Mouse (Mus musculus) gastrocnemius, adult 18-20 months (tissue): Measurements from ENCODE around the gene Irf4. TPM values are rescaled to one million over a fixed set of nuclear protein-coding genes. Genes with fewer than 3 reads are reported as not detected.

ENCODE experiments used
- DNase-seq: peaks from one replicate; pipeline ENCODE4 v3.0.0; 2021; ENCODE audit warnings: low spot score
- total RNA-seq, 2 experiments: library from RNA; stranded (reverse); gene quantifications; 2 replicates each; pipeline ENCODE4 v1.2.3; 2021

The Irf4 gene
- total RNA-seq, 2 experiments from 2014 or later, result 0.52 to 1.6 TPM

DNA sequence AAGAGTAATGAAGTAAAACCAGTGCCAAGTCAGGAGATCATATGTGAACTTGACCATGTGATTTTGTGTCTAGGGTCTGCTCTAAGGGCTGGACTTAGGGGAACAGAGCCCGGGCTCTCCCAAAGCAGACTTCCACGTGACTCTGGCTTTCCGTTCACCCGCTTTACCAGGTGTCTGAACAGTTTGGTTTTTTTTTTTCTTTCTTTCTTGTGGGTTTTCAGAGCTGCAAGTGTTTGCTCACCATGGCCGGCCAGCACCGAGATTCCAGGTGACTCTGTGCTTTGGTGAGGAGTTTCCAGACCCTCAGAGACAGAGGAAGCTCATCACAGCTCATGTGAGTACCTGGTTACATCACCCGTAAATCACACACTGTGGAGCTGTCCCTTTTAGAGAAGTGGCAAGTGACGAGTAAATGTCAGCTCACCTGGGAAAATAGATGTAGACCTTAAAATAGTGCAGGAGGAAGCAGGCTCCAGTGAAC lies 12.2 kb downstream of the Irf4 start:
- DNase-seq, result no peak

DNA sequence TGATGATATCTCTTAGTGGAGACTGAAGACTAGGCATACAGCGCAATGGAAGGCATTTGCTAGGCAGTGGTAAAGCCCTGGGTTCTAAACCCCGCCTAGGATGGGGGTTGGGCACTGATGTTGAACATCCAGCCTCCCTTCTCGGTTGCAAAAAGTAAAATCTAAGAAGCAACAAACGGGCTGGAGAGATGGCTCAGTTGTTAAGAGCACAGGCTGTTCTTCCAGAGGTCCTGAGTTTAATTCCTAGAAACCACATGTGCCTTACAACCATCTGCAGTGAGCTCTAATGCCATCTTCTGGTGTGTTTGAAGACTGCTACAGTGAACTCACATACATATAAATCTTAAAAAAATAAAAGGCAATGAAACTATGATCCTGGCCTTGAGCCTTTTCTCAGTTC lies 13.2 kb downstream of the Irf4 start:
- no peak for DNase-seq

DNA sequence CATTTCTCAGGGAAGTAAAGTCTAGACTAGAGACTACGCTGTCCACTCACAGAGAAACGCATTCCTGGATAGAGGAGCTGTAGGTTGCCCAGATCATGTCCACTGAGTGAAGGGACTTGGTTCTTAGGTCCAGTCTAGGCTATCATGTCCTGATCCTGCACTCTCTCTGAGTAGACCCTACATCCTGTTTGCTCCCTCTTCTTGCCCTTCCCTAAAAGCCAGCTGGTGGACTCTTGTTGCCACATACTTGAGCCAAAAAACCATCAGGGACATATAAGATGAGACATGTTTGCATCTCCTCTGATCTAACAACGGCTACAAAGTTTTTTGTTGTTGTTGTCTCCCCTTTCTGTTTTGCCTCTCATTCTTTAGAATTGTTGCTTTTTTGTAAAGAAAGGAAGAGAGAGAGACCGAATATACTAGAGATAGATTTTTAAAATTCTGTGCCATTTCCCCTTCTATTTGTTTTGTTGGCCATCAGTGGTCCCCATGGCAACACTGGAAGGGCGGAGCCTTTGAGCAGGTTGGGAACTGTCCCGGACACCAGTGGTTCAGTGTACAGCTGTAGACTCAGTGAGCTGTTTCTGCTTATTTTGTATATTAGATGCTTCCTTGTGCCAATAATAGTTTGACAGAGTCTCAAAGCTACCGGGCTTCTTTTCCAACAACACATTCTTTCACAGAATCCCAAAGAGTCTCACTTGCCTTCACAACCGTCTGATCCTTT lies 15.2 kb downstream of the Irf4 start:
- peak; percentile 52 for DNase-seq

DNA sequence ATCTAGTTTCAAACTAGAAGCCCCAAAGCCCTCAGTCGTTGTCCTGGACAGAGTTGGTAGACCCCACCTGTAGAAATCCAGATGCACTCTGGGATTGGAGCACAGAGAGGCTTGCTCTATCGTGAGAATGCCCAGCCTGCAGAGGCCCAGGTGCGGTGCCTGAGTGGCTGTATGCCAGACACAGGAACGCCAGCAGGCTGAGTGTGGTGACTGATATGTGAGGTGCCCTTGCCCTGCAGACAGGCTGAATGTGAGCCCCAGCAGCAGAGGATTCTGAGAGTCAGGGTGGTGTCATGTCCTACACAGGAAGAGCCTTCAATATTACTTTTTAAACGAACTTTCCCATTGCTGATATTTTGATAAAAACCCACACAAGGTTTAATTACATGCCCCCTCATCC lies 16.9 kb downstream of the Irf4 start:
- DNase-seq, result no peak

DNA sequence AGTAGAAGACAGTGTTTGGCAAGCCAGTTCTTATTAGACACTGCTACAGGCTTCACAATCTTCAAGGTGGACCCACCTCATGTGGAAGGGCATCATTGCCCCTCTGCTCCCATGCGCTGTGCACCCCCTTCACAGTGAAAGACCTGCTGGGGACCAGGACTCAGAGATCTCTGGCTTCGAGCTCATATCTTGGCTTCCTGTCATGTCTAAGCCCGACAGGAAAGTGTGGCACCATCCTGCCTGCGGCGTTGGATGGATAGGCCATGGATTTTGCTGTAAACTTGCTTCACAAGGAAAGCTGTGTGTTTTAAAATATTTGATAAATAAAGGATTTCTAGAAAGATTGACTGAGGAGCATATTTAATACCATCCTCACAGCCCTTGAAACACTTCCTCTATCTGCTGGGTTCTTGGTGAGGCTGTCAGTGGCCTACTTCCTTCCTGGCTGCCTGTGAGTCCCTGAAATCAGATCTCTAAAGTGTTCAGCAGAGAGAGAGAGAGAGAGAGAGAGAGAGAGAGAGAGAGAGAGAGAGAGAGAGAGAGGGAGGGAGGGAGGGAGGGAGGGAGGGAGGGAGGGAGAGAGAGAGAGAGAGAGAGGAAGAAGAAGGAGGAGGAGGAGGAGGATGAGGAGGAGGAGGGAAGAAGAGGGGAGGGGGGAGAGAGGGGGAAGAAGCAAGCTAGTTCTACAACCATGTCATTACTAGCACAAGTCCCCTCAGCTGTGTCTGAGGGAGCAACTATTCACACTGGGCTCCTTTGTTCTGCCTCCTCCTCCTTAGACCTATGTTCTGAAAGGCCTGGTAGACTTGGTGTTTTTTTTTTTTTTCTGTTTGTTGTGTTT lies 17.8 kb downstream of the Irf4 start:
- no peak for DNase-seq

DNA sequence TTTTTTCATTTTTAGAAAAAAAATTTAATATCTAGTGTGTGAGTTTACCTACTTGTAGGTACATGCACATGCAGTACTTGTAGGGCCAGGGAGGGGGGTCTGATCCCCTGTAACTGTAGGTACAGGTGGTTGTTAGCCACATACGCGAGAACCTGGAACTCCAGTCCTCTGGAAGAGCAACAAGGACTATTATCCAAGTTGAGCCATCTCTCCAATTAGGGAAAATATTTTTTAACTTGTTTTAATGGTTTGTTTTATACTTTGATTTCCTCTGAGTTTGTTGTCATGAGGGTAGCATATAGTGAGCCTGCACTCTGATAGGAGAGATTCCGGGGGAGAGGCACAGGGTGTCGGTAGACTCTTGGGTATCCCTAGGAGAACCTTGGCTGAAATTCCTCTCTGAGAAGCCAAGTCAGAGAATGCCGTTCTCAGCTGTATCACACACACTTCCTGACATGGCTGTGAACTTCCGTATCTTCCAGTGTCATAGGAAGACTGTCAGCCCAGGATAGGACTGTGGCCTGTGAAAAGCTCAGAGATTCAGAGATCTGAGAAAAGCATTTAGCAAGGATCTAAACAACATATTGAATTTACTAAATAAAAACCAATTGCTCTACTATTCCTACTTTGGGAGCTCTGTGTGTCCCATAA lies 18.6 kb downstream of the Irf4 start:
- DNase-seq, result no peak

DNA sequence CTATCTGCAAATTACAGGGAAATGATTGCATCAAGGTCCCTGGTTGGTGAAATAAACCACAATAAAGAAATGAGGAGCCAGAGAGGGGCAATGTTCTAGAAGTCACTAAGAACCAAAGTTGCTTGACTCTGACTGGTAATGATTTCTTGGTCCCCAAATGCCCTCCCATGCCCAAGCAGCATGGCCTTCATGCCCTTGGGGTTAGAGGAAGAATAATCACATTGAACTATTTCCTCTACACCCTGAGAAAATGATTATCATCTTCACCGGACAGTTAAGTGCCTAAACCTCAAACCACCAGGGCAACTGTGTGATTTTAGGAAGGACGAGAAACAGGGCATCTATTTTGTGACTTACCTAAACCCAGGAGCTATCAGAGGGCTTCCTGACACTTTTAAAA lies 27.0 kb downstream of the Irf4 start:
- DNase-seq, result no peak

DNA sequence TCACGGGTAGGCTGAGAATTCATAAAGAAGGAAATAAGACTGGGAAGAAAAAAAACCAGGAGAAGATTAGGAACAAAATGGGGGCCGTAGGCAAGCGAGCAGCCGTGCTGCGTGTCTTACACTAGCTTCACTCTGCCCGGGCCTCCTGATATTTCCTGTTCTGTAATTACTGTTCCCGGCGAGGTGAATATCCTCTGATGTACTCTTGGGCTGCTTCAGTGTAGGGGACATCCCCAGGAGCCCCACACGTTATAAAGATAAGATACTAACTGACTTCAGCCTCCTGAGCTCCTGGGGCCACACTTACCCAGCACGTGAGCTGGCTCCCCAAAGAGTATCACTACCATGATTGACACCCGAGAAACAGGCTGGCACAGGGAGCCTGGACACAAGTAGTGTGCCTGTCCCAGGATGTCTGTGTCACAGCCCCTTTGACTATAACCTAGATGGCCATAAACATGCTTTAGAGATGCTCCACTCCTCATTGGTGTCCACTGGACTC lies 28.7 kb downstream of the Irf4 start:
- DNase-seq, result no peak

DNA sequence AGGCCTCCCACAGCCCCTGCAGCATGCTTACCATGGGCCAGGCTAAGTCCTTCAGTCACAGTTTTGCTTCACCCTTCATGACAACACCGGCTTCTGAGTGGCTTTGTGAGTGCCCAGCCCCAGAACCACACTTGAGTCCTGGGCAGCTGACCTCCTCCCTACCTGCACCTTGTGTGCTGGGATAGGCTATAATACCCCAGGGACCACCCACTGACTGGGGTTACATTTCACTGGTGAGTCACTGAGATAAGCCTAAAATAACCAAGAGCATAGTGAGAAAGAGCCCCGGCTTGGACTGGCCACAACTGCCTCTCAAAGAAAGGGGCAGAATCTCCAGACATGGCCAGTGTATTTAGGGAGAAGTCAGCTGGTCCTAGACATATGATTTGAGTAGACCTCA lies 32.9 kb downstream of the Irf4 start:
- DNase-seq, result no peak

DNA sequence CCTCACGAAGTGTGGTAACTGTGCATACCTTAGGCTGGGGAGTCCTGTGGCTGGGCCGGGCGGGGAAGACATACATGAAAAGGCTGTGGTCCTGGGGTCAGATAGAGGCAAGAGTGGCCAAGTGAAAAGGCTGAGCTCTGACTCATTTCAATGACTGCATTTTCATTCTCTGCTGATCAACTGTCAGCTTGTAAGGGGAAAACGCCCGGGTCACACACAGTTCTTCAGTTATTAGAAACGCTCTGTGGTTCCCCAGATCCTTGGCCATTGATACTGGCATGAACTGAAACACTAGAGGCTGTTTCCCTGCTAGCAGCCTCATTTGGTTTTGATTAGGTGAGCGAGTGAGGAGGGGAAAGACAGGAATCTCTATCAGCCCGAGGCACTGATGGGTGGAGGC lies 33.4 kb downstream of the Irf4 start:
- no peak for DNase-seq

DNA sequence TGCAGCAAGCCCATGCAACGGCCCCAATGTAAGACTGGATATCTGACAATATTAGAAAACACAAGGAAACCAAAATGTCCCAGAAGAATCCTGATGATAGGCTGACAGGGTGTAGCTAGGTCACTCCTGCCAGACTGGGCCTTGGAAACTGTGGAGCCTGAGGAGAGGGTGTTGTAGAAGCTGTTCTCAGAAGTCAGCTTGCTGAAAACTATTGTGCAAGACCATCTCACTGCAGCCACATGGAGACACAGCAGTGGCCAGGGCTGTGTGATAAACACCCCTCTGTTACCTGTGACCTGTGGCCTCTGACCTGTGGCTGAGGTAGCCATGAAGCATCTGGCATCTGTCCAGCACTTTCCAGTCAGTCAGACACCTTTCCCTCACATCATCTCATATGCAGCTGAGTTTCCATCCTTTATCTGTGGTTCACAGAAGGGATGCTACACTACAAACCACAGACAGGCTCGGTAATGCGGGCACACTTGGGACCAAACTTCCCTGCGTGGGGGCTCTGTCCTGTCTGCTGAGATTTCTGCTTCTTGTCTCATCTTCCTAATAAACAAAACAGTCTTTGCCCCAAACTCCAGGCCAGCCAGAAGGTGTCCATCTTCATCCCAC lies 36.5 kb downstream of the Irf4 start:
- DNase-seq, result peak; percentile 38

DNA sequence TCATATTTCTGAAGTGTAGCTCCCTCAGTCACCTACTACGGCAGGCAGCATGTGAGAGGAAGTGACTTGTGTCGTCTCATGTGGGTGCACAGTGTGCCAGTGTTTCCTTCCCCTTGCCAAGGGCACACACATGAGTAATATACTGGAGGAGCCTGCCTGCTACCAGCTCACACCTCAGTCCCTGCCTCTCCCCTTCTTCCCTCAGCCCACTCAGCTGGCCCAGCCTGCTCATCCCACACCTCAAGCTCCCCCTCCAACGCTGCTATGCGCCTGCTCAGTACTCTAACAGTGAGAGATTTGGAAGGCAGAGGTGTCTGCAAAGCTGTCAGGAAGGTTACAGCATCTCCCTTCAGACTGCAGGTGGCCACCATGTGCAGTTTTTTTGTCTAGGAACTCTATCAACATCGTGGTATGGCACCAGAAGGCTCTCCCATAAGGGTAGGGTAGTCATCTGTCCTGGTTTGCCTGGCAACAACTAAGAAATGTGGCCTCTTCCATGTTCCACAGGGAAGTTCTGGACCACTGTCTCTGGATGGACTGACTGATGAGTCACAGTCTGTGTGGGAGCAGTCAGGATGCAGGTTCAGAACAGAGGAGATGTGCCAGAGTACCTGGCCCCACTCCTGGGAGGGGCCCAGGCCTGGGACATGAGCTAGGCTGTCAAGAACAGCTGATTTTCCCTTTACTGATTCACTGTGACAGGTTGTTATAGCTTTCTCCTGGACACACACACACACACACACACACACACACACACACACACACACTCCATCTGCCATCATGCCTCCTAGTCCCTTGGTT lies 37.4 kb downstream of the Irf4 start:
- no peak for DNase-seq

DNA sequence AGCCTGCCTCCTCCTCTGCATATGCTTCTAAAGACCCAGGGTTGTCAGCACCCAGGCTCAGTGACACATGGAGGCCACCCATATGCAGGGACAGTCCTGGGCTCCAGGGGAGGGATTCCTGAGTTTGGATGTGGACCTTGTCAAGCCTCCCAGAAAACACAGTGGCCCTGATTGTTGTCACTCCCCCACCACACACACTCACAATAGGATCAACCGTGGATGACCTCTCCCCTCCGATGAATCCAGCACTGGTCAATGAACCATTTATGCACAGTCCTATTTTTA lies 38.0 kb downstream of the Irf4 start:
- DNase-seq, result no peak

DNA sequence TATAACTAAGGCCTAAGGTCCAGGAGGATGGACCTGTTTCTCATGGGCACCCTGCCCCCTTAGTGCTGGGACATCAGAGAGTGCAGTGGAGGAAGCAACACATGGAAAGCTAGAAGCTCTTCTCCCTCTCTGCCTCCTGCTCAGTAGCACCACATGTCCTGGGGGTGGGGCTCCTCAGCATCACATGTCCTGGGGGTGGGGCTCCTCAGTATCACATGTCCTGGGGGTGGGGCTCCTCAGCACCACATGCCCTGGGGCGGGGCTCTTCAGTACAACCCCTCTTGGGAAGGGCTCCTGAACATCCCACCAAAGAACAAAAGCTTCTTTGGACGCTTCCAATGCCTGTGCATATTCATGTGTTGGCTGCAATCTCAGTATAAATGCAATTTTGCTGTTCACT lies 38.5 kb downstream of the Irf4 start:
- no peak for DNase-seq

DNA sequence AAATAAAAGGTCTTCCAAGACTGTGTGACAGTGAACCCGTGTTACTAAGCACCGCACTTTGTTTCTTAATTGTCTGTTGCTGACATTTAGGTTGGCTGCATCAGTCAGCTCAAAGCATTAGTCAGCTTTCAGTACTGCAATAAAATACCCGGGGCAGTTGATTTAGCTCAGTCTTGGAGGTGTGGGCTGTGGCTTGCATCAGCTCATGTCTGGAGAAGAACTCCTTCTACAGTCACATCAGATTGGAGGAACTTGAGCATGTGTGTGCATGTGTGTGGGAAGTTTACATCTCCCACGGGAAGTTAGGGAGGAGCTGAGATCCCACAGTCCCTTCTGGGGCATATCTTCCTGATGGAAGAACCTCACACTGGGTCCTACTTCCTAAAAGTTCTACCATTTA lies 38.9 kb downstream of the Irf4 start:
- DNase-seq, result no peak

DNA sequence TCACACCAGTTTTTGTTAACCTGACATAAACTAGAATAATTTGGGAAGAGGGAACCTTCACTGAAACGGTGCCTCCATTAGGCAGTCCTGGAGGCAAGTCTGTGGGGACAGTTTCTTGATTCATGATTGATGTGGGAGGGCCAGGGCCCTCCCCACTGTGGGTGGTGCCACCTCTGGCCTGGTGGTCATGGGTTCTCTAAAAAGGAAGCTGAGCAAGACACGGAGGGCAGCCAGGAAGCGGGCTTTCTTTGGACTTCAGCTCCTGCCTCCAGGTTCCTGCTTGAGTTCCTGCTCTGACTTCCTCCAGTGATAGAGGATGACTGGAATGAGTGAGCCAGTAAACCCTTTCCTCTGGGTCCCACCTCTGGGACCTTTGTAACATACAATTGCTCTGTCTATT lies 39.4 kb downstream of the Irf4 start:
- no peak for DNase-seq

DNA sequence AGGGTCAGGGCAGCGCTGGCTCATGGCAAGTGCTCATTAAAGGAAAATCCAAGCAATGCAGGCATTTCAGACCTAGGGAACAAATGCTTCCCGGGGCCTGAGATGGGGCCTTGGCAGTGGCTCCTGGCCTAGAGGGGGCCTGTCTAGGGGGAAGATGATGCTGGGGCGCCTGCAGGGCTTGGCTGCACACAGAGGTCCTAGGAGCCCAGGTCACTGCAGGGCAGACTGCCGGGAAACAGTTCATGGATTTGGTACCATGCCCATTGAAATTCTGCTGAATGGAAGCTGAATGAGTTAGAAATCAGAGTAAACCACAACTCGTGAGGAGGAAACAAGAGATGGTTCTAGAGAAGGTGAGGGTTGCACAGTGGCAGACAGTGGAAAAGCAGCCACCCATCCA lies 41.0 kb downstream of the Irf4 start:
- DNase-seq, result peak; percentile 31

DNA sequence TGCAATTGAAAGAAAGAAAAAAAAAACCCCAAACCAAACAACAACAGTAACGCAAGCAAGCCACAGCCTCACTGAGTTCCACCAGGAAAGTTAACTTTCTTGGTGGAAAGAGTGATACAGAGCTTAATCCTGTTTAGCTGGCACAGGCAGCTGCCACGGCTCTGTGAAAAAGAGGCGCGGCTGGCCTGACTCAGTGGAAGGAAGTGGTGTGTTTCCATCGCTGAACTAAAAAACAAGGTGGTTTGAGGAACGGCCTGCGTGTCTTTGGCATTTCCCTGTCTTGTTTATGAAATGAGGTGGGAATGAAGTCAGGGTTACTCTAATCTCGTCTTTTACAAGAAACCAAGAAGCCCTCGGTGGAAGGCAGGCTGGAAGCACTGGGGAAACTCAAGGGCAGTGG lies 43.3 kb downstream of the Irf4 start:
- no peak for DNase-seq

DNA sequence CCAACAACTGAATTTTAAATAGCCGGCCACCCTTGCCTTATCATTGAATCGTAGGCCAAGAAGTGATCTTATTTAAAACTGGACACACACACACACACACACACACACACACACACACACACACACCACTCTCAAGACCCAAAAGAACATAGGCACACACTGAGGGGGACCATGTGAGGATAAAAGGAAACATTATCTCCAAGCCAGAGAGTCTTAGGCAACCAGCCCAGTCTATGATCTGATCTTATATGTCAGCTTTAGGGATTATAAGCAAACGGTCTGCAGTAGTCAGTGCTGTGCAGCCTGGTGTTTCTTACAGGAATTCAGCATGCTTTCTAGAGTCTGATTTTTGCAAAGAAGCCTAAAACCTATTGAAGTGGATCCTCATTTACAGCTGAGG lies 43.7 kb downstream of the Irf4 start:
- DNase-seq, result no peak

DNA sequence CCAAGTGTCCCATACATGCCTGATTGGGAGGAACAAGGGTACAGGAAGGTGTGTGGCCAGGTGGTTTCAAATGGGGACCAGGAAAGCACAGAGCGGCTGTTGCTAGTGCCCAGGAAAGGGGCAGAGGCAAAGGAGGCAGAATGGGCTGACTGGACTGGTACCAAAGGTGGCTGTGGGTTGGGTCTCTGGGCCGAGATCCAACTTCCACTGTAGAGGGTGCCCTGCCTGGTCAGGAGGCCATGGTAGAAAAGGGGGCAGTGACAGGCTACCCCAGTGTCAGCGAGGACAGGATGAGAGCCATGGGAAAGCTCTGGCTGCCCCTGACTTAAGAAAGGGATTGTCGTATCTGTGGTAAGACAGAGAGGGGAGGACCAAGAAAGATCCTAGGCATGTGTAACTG lies 44.2 kb downstream of the Irf4 start:
- no peak for DNase-seq

DNA sequence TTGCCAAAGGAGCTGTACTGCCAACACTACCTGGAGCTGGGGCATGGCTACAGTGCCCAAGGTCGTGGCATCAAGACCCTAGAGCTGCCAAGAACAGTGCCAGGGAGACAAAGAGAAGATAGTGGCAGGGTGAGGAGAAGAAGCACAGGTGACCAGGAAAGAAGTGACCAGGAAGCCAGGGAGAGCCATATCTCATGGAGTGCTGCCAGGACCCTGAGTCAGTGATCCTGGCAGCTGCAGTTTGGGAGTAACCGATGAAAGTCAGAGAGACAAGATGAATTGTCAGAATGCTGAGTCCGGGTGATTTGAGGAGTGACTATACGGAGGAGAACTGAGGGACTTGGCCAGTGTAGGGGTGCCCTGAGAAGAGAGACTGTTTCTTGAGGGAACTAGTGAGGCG lies 44.6 kb downstream of the Irf4 start:
- no peak for DNase-seq
